37 mouse cellular contexts compared by ENCODE assay signal in genomic region chr13:73932201-73932600, GRCm38 (mm10). TPM values are rescaled to one million over a fixed set of nuclear protein-coding genes. Genes with fewer than 3 reads are reported as not detected.
"Had no signal": no experiment of that assay in that cellular context is flagged by ENCODE, and none has a peak within 500 bp of the region (broad histone marks: within the 10 kb centered on the region; RNA-seq: fewer than 3 reads in every experiment).

No protein-coding gene starts in this region.

- H3K4me3 ChIP-seq: gastrocnemius, adult 2 months; heart, adult 2 months; hindbrain, embryonic 10.5 days; hindbrain, embryonic 12.5 days; hindbrain, embryonic 15.5 days; layer of hippocampus, adult 2 months; left cerebral cortex, adult 2 months; limb, embryonic 10.5 days; limb, embryonic 12.5 days; liver, embryonic 13.5 days had no signal

- ATAC-seq: hindbrain, postnatal 0 days; intestine, embryonic 16.5 days had no signal

- H3K27ac ChIP-seq: gastrocnemius, adult 2 months; heart, adult 2 months; hindbrain, embryonic 10.5 days; hindbrain, embryonic 12.5 days; hindbrain, embryonic 15.5 days; hindbrain, postnatal 0 days; layer of hippocampus, adult 2 months; left cerebral cortex, adult 2 months; limb, embryonic 10.5 days; limb, embryonic 12.5 days; liver, embryonic 13.5 days had no signal

- H3K27me3 ChIP-seq: hindbrain, embryonic 12.5 days; hindbrain, embryonic 15.5 days; limb, embryonic 12.5 days; liver, embryonic 13.5 days had no signal

- H3K9me3 ChIP-seq: hindbrain, embryonic 10.5 days; hindbrain, embryonic 12.5 days; hindbrain, embryonic 15.5 days; limb, embryonic 10.5 days; limb, embryonic 12.5 days; liver, embryonic 13.5 days had no signal

- H3K4me2 ChIP-seq: heart, embryonic 11.5 days; hindbrain, embryonic 12.5 days; hindbrain, embryonic 15.5 days; limb, embryonic 12.5 days; liver, embryonic 11.5 days; liver, embryonic 13.5 days had no signal

- H3K9ac ChIP-seq: hindbrain, embryonic 12.5 days; hindbrain, embryonic 15.5 days; limb, embryonic 12.5 days; liver, embryonic 13.5 days had no signal

- DNase-seq: gastrocnemius, adult 2 months; gastrocnemius, postnatal 10 days; gastrocnemius, postnatal 25 days; heart, adult 2 months; heart, postnatal 4 days; kidney, adult 11 months; kidney, adult 8-10 months; kidney, postnatal 10 days; kidney, postnatal 25 days; kidney, postnatal 4 days; liver; liver, embryonic 13.5 days had no signal

RNA-seq across cellular contexts. Expression of gene Zdhhc11, which starts 31.4 kb away (rescaled TPM):
- total RNA-seq: gastrocnemius, adult 2 months; gastrocnemius, postnatal 10 days; gastrocnemius, postnatal 25 days; gastrocnemius, postnatal 4 days; granulocyte monocyte progenitor cell, adult 5-6 weeks; heart, adult 2 months; heart, postnatal 25 days; heart, postnatal 4 days; hindbrain, postnatal 0 days; layer of hippocampus, adult 2 months; layer of hippocampus, postnatal 10 days; layer of hippocampus, postnatal 25 days; left cerebral cortex, adult 2 months; left cerebral cortex, postnatal 14 days; left cerebral cortex, postnatal 36 days had no signal
- polyA plus RNA-seq: frontal cortex, adult 2 months; heart, adult 2 months; heart, embryonic 11.5 days; heart, embryonic 14.5 days; heart, embryonic 16.5 days; hindbrain, embryonic 10.5 days; hindbrain, embryonic 12.5 days; hindbrain, embryonic 15.5 days; hindbrain, postnatal 0 days; intestine, embryonic 14.5 days; intestine, embryonic 16.5 days; kidney, embryonic 14.5 days; kidney, embryonic 16.5 days; limb, embryonic 10.5 days; limb, embryonic 12.5 days; limb, embryonic 14.5 days; liver, embryonic 11.5 days; liver, embryonic 13.5 days had no signal
